Mouse (Mus musculus) lung, postnatal 0 days (tissue): ENCODE results near the gene Nfe2l3.

ENCODE experiments used
- CTCF ChIP-seq: IDR thresholded peaks from 2 replicates; pipeline ENCODE4 v1.5.1; 2016; ENCODE audit warnings: antibody characterized with exemption, mild to moderate bottlenecking
- EP300 ChIP-seq: IDR thresholded peaks from 2 replicates; pipeline ENCODE4 v1.6.1; 2016; ENCODE audit warnings: antibody characterized with exemption, mild to moderate bottlenecking, control low read depth

- TF ChIP-seq EP300 (no peak), CTCF (no peak)
Observed at GRCm38 (mm10) chr6:51393341-51394128, 38.9 kb upstream of the Nfe2l3 start.
